Mouse (Mus musculus): ENCODE results near the gene Gm17660. TPM values are rescaled to one million over a fixed set of nuclear protein-coding genes. Genes with fewer than 3 reads are reported as not detected.

The Gm17660 gene
- total and polyA plus RNA-seq, 3 experiments, result not detected

DNA sequence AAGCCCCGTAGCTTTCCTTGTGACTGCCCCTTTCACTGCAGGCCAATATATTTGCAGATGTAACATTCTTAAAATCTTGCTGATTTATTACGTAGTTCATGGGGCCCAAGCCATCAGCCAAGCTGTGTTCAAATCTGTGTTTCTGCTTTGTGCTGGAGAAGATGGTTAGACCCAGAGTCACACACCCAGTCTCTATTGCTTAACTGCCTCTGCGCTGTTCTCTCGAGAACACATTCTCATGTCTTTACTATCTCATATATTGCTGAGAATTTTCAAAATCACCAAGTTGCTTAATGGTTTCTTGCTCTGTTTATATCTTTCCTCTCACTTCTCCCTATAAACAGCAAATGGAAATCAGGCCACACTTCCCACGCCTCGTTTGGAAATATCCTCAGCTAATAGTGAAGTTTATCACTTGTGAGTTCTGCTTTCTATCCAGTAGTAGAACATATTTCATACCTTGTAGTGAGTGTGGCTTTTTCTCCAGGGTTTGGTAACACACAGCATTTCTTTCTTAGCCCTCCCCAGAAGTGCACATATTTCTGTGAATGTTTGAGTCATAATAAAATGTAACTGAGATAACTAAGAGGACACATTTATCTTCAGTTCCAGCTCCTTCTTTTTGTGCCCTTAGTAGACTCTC lies 46.7 kb upstream of the Gm17660 start (continued):
- TF ChIP-seq RCOR1 (conservative IDR thresholded peaks at IDR 0.05; ENCODE audit: low read depth, low read length), result no peak
- no peak for TF ChIP-seq MEF2A (IDR thresholded peaks at IDR 0.05; ENCODE audit: borderline replicate concordance, low read depth, low read length)
- TF ChIP-seq ELF1 (IDR thresholded peaks at IDR 0.05; ENCODE audit: low read depth, low read length), result no peak

DNA sequence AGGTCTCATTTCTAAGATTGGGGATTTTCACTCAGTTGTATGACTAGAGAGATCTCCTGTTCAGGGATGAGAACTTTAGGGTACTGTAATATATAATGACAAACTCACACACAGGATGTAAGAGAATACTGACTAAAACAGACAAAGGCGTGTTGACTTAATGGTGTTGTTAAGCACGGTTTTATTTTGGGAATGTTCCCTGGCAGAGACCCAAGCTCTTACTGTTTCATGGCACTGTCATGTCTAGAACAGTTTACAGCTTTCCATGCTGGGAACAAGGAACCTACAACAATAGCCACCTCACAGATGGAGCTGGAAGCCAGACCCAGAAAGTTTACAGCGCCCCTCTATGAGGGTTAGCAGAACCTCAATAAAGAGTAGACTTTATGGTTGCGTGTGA lies 38.5 kb upstream of the Gm17660 start:
- no peak for DNase-seq (ENCODE audit: extremely low read depth)
- in situ Hi-C loops (cut with MboI; ENCODE audit: low pct_ligation_motif_present, low pct_unique_long_range_greater_than_20kb, low sequenced_read_pairs) (loop anchor here (25.0 kb wide), 1 partner anchor 221 kb away; the partner anchor contains the start of gene Mepe), dilution Hi-C loops (cut with MboI; ENCODE audit: extremely low pct_ligation_motif_present, extremely low pct_unique_long_range_greater_than_20kb, low sequenced_read_pairs) (no loop called here)
- Histone ChIP-seq H3K27me3 (replicated peaks) (no peaks in the 10 kb centered on the region), H3K9ac (ENCODE audit: insufficient read depth, low read depth) (no peak overlapping the region), H3K4me1 (ENCODE audit: control insufficient read depth in 1 of 2, insufficient read depth in 2 of 2) (no peaks in the 10 kb centered on the region), H3K36me3 (replicated peaks in 1 of 2; ENCODE audit: control insufficient read depth in 1 of 2, insufficient read depth in 1 of 2, low read length in 1 of 2) (no peaks in the 10 kb centered on the region), H3K27ac (ENCODE audit: insufficient read depth, low read depth) (no peak overlapping the region), H3K4me3 (replicated peaks in 1 of 3; ENCODE audit: low read depth in 2 of 3, low read length in 2 of 3, poor library complexity in 1 of 3) (no peak overlapping the region), H3K9me3 (replicated peaks; ENCODE audit: low read length) (no peaks in the 10 kb centered on the region), H3K79me2 (replicated peaks; ENCODE audit: control insufficient read depth, extremely low read depth, insufficient read depth, poor library complexity, severe bottlenecking) (no peaks in the 10 kb centered on the region), H3K4me2 (ENCODE audit: insufficient read depth, low read depth, poor library complexity, severe bottlenecking) (no peak overlapping the region)
- TF ChIP-seq TBP (conservative IDR thresholded peaks at IDR 0.05; ENCODE audit: low read depth, low read length) (no peak), IRF4 (IDR thresholded peaks at IDR 0.05; ENCODE audit: low read depth, low read length) (no peak), SIN3A (IDR thresholded peaks at IDR 0.05; ENCODE audit: low read length) (no peak), PAX5 (IDR thresholded peaks at IDR 0.05; ENCODE audit: low read length) (no peak), JUND (conservative IDR thresholded peaks at IDR 0.05; ENCODE audit: low read depth, low read length) (no peak), RAD21 (IDR thresholded peaks at IDR 0.05; ENCODE audit: low read depth, low read length) (no peak), MAZ (IDR thresholded peaks at IDR 0.05; ENCODE audit: low read depth, low read length) (no peak), UBTF (IDR thresholded peaks at IDR 0.05; ENCODE audit: low read depth, low read length) (no peak), MAFK (IDR thresholded peaks at IDR 0.05; ENCODE audit: insufficient replicate concordance, low read length) (no peak)

DNA sequence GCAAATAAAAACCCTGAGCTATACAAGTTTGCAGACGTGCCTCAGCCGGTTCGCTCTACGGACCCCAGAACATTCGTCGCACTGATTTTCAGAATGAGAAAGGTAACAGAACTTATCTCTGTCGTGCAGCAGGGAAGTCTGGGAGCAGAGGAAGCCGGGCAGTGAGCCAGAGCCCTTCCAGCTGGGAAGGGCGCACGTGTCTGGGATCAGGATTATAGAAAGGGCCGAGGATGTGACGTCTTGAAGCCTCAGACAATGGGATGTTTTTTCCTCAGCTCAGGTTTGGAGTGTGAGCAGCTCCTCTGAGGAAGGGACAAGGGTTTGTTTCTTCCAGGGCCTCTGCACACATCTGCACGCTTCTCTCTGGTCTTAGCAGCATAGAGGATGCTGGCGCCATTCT lies 37.7 kb upstream of the Gm17660 start:
- no peaks in the 10 kb centered on the region for H3K36me3 ChIP-seq (replicated peaks in 1 of 2; ENCODE audit: control insufficient read depth in 1 of 2, insufficient read depth in 1 of 2, low read length in 1 of 2)
- no peaks in the 10 kb centered on the region for H3K4me1 ChIP-seq (ENCODE audit: control insufficient read depth in 1 of 2, insufficient read depth in 2 of 2)
- in situ Hi-C loops (cut with MboI; ENCODE audit: low pct_ligation_motif_present, low pct_unique_long_range_greater_than_20kb, low sequenced_read_pairs), result loop anchor here (25.0 kb wide), 1 partner anchor 222 kb away; the partner anchor contains the start of gene Mepe
- H3K9ac ChIP-seq (ENCODE audit: insufficient read depth, low read depth), result no peak overlapping the region
- H3K79me2 ChIP-seq (replicated peaks; ENCODE audit: control insufficient read depth, extremely low read depth, insufficient read depth, poor library complexity, severe bottlenecking), result no peaks in the 10 kb centered on the region
- no peak for DNase-seq (ENCODE audit: extremely low read depth)
- H3K27ac ChIP-seq (ENCODE audit: insufficient read depth, low read depth), result no peak overlapping the region
- no peak overlapping the region for H3K4me3 ChIP-seq (replicated peaks in 1 of 3; ENCODE audit: low read depth in 2 of 3, low read length in 2 of 3, poor library complexity in 1 of 3)
- H3K9me3 ChIP-seq (replicated peaks; ENCODE audit: low read length), result no peaks in the 10 kb centered on the region
- dilution Hi-C loops (cut with MboI; ENCODE audit: extremely low pct_ligation_motif_present, extremely low pct_unique_long_range_greater_than_20kb, low sequenced_read_pairs), result no loop called here
- TF ChIP-seq CTCF (conservative IDR thresholded peaks at IDR 0.05 in 1 of 2, IDR thresholded peaks at IDR 0.05 in 1 of 2; ENCODE audit: low read depth in 2 of 2, low read length in 2 of 2), result no peak
- no peak for TF ChIP-seq ELF1 (IDR thresholded peaks at IDR 0.05; ENCODE audit: low read depth, low read length)
- TF ChIP-seq HCFC1 (IDR thresholded peaks at IDR 0.05; ENCODE audit: low read depth, low read length), result no peak
- no peak for TF ChIP-seq TBP (conservative IDR thresholded peaks at IDR 0.05; ENCODE audit: low read depth, low read length)
- H3K4me2 ChIP-seq (ENCODE audit: insufficient read depth, low read depth, poor library complexity, severe bottlenecking), result no peak overlapping the region
- H3K27me3 ChIP-seq (replicated peaks), result no peaks in the 10 kb centered on the region

Data from CH12.LX (cell line).